Mouse (Mus musculus): ENCODE data around the gene Acap3. TPM values are rescaled to one million over a fixed set of nuclear protein-coding genes. Genes with fewer than 3 reads are reported as not detected.
A peak's percentile ranks its signal among the peaks of the same experiment; 100 is the strongest.

Acap3 gene
- polyA plus RNA-seq, 1 experiment from 2014 or later = 29.0 TPM

DNA sequence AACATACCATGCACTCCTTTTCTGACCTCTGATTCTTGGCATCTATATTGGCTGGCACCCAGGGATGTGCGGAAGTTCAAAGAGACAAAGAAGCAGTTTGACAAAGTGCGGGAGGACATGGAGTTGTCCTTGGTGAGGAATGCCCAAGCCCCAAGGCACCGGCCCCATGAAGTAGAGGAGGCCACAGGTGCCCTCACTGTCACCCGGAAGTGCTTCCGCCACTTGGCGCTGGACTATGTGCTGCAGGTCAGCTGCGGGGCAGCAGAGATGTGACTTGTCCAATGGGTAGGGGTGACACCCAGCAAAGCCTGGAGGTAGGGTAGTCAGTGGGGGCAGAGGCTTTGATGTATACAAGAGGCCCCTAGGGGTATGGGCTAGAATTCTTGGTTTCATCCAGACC, 7.7 kb downstream of the Acap3 start:
- H3K9me3 ChIP-seq (ENCODE audit: control insufficient read depth, low read length) = no peaks in the 10 kb centered on the region
- H3K27ac ChIP-seq (ENCODE audit: low read depth, low read length) = no peak overlapping the region
- peaks cover 2% of the 10 kb centered on the region; the same call in 1 of the 2 replicates for H3K4me1 ChIP-seq (replicated peaks; ENCODE audit: control insufficient read depth, insufficient read depth, low read length)
- H3K4me2 ChIP-seq (replicated peaks; ENCODE audit: low read depth, low read length) = no peak overlapping the region
- no peaks in the 10 kb centered on the region for H3K27me3 ChIP-seq (ENCODE audit: control insufficient read depth, insufficient read depth, low read length)
- WGBS = 93% methylated on average over 7 of the region's 7 CpGs
- no peak for DNase-seq (ENCODE audit: low spot score)
- no peak overlapping the region for H3K4me3 ChIP-seq (ENCODE audit: low read depth, low read length)
- no peak for ATAC-seq (ENCODE audit: low FRiP score)
- H3K9ac ChIP-seq (ENCODE audit: low read depth, low read length) = no peak overlapping the region
- H3K36me3 ChIP-seq (ENCODE audit: control insufficient read depth, insufficient read depth, low read length) = peaks cover 33% of the 10 kb centered on the region

DNA sequence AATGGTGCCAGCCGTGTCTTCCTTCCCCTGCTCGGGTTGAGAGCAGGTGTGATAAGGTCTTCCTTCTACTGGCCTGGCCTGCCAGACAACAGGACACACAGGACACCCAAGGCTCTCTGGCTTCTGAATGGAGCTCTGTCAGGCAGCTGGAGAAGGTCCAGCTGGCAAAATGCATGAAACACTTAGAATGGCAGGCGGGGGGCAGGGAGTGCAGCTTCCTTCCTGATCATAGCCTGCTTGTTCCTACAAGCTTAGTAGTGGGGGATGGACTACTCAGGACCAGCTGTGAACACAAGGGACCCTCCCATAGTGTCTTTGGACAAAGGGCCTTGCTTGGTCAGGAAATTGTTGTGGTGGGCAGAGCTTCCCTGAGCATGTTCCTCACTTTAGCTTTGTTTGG, 9.6 kb downstream of the Acap3 start:
- Histone ChIP-seq H3K4me3 (ENCODE audit: low read depth, low read length) (no peak overlapping the region), H3K4me1 (replicated peaks; ENCODE audit: control insufficient read depth, insufficient read depth, low read length) (no peaks in the 10 kb centered on the region), H3K9ac (ENCODE audit: low read depth, low read length) (no peak overlapping the region), H3K36me3 (ENCODE audit: control insufficient read depth, insufficient read depth, low read length) (peaks cover 36% of the 10 kb centered on the region), H3K4me2 (replicated peaks; ENCODE audit: low read depth, low read length) (no peak overlapping the region), H3K27ac (ENCODE audit: low read depth, low read length) (no peak overlapping the region), H3K9me3 (ENCODE audit: control insufficient read depth, low read length) (no peaks in the 10 kb centered on the region), H3K27me3 (ENCODE audit: control insufficient read depth, insufficient read depth, low read length) (no peaks in the 10 kb centered on the region)
- WGBS = 84% methylated on average over 3 of the region's 3 CpGs
- DNase-seq (ENCODE audit: low spot score) = no peak
- ATAC-seq (ENCODE audit: low FRiP score) = no peak

DNA sequence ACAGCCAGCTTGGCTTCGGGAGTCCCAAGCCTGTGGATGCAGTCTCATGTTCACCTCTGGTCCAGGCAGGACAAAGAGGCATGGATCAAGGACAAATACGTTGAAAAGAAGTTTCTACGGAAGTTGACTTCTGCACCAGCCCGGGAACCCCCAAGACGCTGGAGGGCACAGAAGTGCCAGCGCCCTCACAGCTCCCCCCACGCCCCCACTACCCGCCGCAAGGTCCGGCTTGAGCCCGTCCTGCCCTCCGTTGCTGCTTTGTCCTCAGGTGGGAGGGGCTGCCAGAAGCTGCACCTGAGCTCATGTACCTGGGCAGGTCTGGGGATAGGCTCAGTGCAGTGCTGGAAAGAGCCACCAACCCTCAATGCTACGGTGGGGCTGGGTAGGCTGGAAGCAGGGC, 11.6 kb downstream of the Acap3 start:
- Histone ChIP-seq H3K4me1 (replicated peaks; ENCODE audit: control insufficient read depth, insufficient read depth, low read length) (no peaks in the 10 kb centered on the region), H3K36me3 (ENCODE audit: control insufficient read depth, insufficient read depth, low read length) (peaks cover 27% of the 10 kb centered on the region), H3K27ac (ENCODE audit: low read depth, low read length) (no peak overlapping the region), H3K4me3 (ENCODE audit: low read depth, low read length) (no peak overlapping the region), H3K27me3 (ENCODE audit: control insufficient read depth, insufficient read depth, low read length) (no peaks in the 10 kb centered on the region), H3K4me2 (replicated peaks; ENCODE audit: low read depth, low read length) (no peak overlapping the region), H3K9ac (ENCODE audit: low read depth, low read length) (no peak overlapping the region), H3K9me3 (ENCODE audit: control insufficient read depth, low read length) (no peaks in the 10 kb centered on the region)
- ATAC-seq (ENCODE audit: low FRiP score) (no peak), DNase-seq (ENCODE audit: low spot score) (no peak)
- 96% methylated on average over 13 of the region's 13 CpGs for WGBS

DNA sequence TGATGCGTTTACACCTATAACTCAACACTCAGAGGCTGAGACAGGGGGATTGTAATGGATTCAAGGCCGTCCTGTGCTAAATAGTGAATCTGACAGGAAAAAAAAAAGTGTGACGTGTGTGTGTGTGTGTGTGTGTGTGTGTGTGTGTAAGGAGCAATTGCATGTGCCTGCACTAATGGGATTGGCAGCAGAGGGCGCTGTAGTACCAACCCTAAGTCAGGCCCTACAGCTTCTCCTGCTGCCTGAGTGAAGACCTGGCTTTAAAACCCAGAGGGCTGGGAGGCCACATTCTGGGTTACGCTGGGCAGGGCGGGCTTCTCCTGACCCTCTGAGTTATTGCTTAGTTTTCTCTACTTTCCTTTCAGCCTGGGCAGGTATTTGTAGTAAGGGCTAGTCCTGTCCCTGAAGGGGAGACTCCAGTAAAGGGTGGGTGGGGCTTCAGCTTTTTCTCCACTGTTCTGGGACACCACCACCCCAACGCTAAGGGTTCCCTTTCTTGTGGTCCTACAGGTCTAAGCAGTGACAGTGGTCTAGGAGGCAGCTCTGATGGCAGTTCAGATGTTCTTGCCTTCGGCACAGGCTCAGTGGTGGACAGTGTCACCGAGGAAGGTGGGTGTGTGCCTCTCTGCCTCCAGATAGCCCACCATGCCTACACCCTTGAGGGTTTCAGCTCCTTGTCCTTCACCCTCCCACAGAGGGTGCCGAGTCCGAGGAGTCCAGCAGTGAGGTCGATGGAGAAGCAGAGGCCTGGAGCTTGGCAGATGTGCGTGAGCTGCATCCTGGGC, 12.9 kb downstream of the Acap3 start:
- WGBS = 91% methylated on average over 13 of the region's 13 CpGs
- no peak for ATAC-seq (ENCODE audit: low FRiP score)
- no peaks in the 10 kb centered on the region for H3K9me3 ChIP-seq (ENCODE audit: control insufficient read depth, low read length)
- H3K9ac ChIP-seq (ENCODE audit: low read depth, low read length) = no peak overlapping the region
- H3K4me3 ChIP-seq (ENCODE audit: low read depth, low read length) = no peak overlapping the region
- no peaks in the 10 kb centered on the region for H3K27me3 ChIP-seq (ENCODE audit: control insufficient read depth, insufficient read depth, low read length)
- no peak overlapping the region for H3K4me2 ChIP-seq (replicated peaks; ENCODE audit: low read depth, low read length)
- H3K4me1 ChIP-seq (replicated peaks; ENCODE audit: control insufficient read depth, insufficient read depth, low read length) = no peaks in the 10 kb centered on the region
- peaks cover 23% of the 10 kb centered on the region for H3K36me3 ChIP-seq (ENCODE audit: control insufficient read depth, insufficient read depth, low read length)
- peak; percentile 34 for DNase-seq (ENCODE audit: low spot score)
- H3K27ac ChIP-seq (ENCODE audit: low read depth, low read length) = no peak overlapping the region

DNA sequence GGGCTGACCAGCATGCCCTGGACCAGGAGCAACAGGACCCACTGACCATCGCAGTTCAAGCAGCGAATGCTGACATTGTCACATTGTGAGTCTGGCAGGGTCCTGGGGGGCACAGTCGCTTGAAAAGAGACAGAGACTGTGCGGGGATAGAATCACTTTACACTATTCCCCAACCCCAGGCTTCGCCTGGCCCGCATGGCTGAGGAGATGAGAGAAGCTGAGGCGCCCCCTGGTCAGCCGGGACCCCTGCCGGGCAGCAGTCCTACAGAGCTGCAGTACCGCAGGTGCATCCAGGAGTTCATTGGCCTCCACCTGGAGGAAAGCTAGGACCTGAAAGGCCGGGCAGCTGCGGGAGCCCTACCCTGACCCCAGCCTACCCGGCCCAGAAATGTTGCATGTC, 14.0 kb downstream of the Acap3 start:
- H3K4me3 ChIP-seq (ENCODE audit: low read depth, low read length) = no peak overlapping the region
- H3K4me1 ChIP-seq (replicated peaks; ENCODE audit: control insufficient read depth, insufficient read depth, low read length) = no peaks in the 10 kb centered on the region
- no peak overlapping the region for H3K9ac ChIP-seq (ENCODE audit: low read depth, low read length)
- H3K27ac ChIP-seq (ENCODE audit: low read depth, low read length) = no peak overlapping the region
- peaks cover 23% of the 10 kb centered on the region for H3K36me3 ChIP-seq (ENCODE audit: control insufficient read depth, insufficient read depth, low read length)
- 89% methylated on average over 13 of the region's 13 CpGs for WGBS
- ATAC-seq (ENCODE audit: low FRiP score) = no peak
- H3K27me3 ChIP-seq (ENCODE audit: control insufficient read depth, insufficient read depth, low read length) = no peaks in the 10 kb centered on the region
- no peak for DNase-seq (ENCODE audit: low spot score)
- no peaks in the 10 kb centered on the region for H3K9me3 ChIP-seq (ENCODE audit: control insufficient read depth, low read length)
- no peak overlapping the region for H3K4me2 ChIP-seq (replicated peaks; ENCODE audit: low read depth, low read length)

DNA sequence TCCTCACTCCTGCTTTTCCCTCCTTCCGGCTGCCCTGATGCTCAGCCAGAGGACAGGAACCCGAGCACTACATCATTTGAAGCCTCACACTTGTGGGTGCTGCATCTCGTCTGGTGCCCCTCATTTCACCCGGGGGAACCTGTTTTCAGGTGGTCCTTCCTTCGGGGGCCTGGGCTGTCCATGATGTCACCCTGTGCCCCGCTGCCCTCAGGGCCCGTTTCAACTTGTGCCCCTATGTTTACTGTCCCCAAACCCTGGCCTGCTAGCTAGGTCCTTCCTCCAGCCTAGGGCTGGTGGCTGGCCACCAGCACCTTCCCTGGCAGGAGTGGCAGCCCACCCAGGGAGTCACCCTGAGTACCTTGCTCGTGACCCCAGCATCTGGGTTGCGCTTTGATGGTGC, 14.5 kb downstream of the Acap3 start:
- Histone ChIP-seq H3K9me3 (ENCODE audit: control insufficient read depth, low read length) (no peaks in the 10 kb centered on the region), H3K27me3 (ENCODE audit: control insufficient read depth, insufficient read depth, low read length) (no peaks in the 10 kb centered on the region), H3K4me3 (ENCODE audit: low read depth, low read length) (no peak overlapping the region), H3K4me2 (replicated peaks; ENCODE audit: low read depth, low read length) (no peak overlapping the region), H3K4me1 (replicated peaks; ENCODE audit: control insufficient read depth, insufficient read depth, low read length) (no peaks in the 10 kb centered on the region), H3K9ac (ENCODE audit: low read depth, low read length) (no peak overlapping the region), H3K27ac (ENCODE audit: low read depth, low read length) (no peak overlapping the region), H3K36me3 (ENCODE audit: control insufficient read depth, insufficient read depth, low read length) (peaks cover 23% of the 10 kb centered on the region)
- ATAC-seq (ENCODE audit: low FRiP score) (no peak), DNase-seq (ENCODE audit: low spot score) (no peak)
- 87% methylated on average over 9 of the region's 9 CpGs for WGBS

DNA sequence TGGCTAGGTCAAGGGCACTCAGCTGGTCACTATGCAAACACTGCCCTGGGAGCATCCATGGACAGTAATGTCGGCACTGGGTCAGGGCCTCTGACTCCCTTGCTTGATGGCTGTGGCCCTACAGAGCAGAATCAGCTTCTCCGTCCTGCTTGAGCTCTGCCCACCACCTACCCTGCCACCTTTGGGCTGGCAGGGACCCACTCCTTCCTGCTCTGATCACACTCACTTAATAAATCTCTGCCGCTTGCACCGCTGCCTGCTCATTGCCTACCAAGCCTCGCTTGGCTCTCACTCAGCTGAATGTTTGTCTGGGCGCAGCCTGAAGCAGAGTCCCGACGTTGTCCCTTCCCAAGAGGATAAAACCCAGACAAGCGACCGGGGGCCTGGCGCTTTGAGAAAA, 15.4 kb downstream of the Acap3 start:
- Histone ChIP-seq H3K4me1 (replicated peaks; ENCODE audit: control insufficient read depth, insufficient read depth, low read length) (no peaks in the 10 kb centered on the region), H3K4me3 (ENCODE audit: low read depth, low read length) (no peak overlapping the region), H3K36me3 (ENCODE audit: control insufficient read depth, insufficient read depth, low read length) (peaks cover 20% of the 10 kb centered on the region), H3K9ac (ENCODE audit: low read depth, low read length) (no peak overlapping the region), H3K9me3 (ENCODE audit: control insufficient read depth, low read length) (no peaks in the 10 kb centered on the region), H3K27me3 (ENCODE audit: control insufficient read depth, insufficient read depth, low read length) (no peaks in the 10 kb centered on the region), H3K4me2 (replicated peaks; ENCODE audit: low read depth, low read length) (no peak overlapping the region), H3K27ac (ENCODE audit: low read depth, low read length) (no peak overlapping the region)
- 87% methylated on average over 11 of the region's 11 CpGs for WGBS
- ATAC-seq (ENCODE audit: low FRiP score) (no peak), DNase-seq (ENCODE audit: low spot score) (no peak)

DNA sequence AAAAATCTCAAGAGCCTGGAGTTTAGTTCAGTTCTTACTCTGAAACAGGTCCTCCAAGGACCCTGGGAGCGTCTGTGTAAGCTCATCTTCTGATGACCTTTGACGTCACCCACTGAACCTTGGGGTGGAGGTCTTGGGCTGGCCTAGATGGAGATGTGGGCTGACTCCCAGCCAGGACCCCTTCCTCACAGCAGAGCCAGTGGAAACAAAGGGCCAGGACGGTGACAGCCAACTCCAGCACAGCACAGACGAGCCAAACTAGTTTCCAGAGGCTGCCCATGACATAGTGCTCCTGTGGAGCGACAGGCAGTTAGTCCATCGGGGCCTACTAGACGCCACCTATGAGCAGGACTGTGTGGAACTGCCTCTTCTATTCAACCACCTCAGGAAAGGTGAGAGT, 16.7 kb downstream of the Acap3 start:
- 71% methylated on average over 7 of the region's 7 CpGs for WGBS
- Histone ChIP-seq H3K36me3 (ENCODE audit: control insufficient read depth, insufficient read depth, low read length) (peaks cover 9% of the 10 kb centered on the region), H3K4me1 (replicated peaks; ENCODE audit: control insufficient read depth, insufficient read depth, low read length) (no peaks in the 10 kb centered on the region), H3K9ac (ENCODE audit: low read depth, low read length) (no peak overlapping the region), H3K4me2 (replicated peaks; ENCODE audit: low read depth, low read length) (no peak overlapping the region), H3K4me3 (ENCODE audit: low read depth, low read length) (no peak overlapping the region), H3K27me3 (ENCODE audit: control insufficient read depth, insufficient read depth, low read length) (no peaks in the 10 kb centered on the region), H3K27ac (ENCODE audit: low read depth, low read length) (no peak overlapping the region), H3K9me3 (ENCODE audit: control insufficient read depth, low read length) (no peaks in the 10 kb centered on the region)
- DNase-seq (ENCODE audit: low spot score) = no peak
- ATAC-seq (ENCODE audit: low FRiP score) = no peak

DNA sequence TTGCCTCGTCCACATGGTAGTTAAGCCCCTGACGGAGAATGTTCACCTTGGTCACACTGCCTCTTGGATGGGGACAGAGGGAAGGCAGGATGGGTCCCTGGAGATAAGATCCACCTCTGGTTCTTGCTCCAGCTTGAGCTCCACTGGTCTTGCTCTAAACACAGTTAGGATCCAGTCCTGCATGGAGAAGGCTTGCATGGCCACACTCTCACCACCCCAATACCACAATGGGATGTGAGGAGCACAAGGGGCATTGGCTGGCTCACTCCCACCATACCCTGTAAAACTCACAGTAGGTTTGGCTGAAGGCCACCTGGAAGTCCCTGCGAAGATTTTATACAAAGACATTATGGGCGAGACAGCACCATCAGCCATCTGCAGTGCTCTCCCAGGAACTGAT, 17.1 kb downstream of the Acap3 start:
- H3K36me3 ChIP-seq (ENCODE audit: control insufficient read depth, insufficient read depth, low read length) = peaks cover 6% of the 10 kb centered on the region
- DNase-seq (ENCODE audit: low spot score) (no peak), ATAC-seq (ENCODE audit: low FRiP score) (no peak)
- H3K4me3 ChIP-seq (ENCODE audit: low read depth, low read length) = no peak overlapping the region
- H3K27me3 ChIP-seq (ENCODE audit: control insufficient read depth, insufficient read depth, low read length) = no peaks in the 10 kb centered on the region
- H3K4me2 ChIP-seq (replicated peaks; ENCODE audit: low read depth, low read length) = no peak overlapping the region
- no peak overlapping the region for H3K27ac ChIP-seq (ENCODE audit: low read depth, low read length)
- no peaks in the 10 kb centered on the region for H3K4me1 ChIP-seq (replicated peaks; ENCODE audit: control insufficient read depth, insufficient read depth, low read length)
- H3K9me3 ChIP-seq (ENCODE audit: control insufficient read depth, low read length) = no peaks in the 10 kb centered on the region
- WGBS = 86% methylated on average over 4 of the region's 4 CpGs
- H3K9ac ChIP-seq (ENCODE audit: low read depth, low read length) = no peak overlapping the region

Measured in hindbrain, embryonic 11.5 days (tissue).